Mouse (Mus musculus): ENCODE data around the gene Ms4a14.

- no peak for TF ChIP-seq POLR2A (IDR thresholded peaks at IDR 0.05; ENCODE audit: borderline replicate concordance, extremely low read depth, low read depth, low read length)
- no peak for TF ChIP-seq CTCF (IDR thresholded peaks at IDR 0.05; ENCODE audit: insufficient read depth, low read length)
These were observed 50.7 kb downstream of the Ms4a14 start for GRCm38 (mm10) chr19:11263549-11263948.
